Mouse (Mus musculus): Measurements from ENCODE around the gene Sfxn5. TPM values are rescaled to one million over a fixed set of nuclear protein-coding genes. Genes with fewer than 3 reads are reported as not detected.

Gene Sfxn5
- total and polyA plus RNA-seq, 3 experiments, result 1.8 to 3.0 TPM; not detected in 1

DNA sequence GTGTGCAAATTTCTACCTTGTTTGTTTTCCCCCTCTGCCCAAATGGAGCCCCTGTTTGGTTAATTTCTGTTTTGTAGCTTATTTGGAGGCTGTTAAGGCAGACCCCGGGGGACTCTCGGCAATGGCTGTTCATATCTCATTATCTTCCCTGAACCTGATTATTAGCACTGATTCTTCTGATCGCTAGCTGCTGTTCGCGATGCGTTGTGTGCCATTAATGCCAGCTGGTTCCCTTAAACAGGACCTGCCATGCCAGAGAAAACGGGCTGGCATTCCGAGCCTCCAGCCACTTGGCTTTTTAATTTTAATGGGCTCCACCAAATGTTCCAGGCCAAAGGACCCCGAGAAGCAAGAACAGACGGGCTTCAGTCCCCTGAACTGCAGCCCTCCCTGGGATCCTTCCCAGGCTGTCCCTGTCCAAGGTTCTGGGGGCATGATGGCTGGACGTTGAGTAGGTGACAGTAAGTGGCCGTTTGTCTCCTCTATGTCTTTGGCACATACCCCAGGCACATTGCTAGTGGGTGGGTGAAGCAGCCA lies 74.1 kb downstream of the Sfxn5 start:
- no peaks in the 10 kb centered on the region; a peak in 1 of 4 replicates for H3K36me3 ChIP-seq (ENCODE audit: control insufficient read depth in 1 of 2, insufficient read depth in 2 of 2, low read length in 2 of 2)
- no peak overlapping the region for H3K9ac ChIP-seq (ENCODE audit: control insufficient read depth, low read depth, low read length, poor library complexity, severe bottlenecking)
- TF ChIP-seq EP300 (IDR thresholded peaks at IDR 0.05; ENCODE audit: low read depth in 1 of 2, low read length in 2 of 2) (no peak), NELFE (IDR thresholded peaks at IDR 0.05; ENCODE audit: low read depth, low read length) (no peak), MEF2A (IDR thresholded peaks at IDR 0.05; ENCODE audit: extremely low read depth, insufficient replicate concordance, low read depth, low read length, poor library complexity, severe bottlenecking) (no peak), MAX (IDR thresholded peaks at IDR 0.05; ENCODE audit: low read length) (no peak), POLR2AphosphoS5 (IDR thresholded peaks at IDR 0.05; ENCODE audit: borderline replicate concordance, low read depth, low read length) (no peak), RAD21 (IDR thresholded peaks at IDR 0.05; ENCODE audit: low read depth, low read length) (no peak), MAZ (IDR thresholded peaks at IDR 0.05; ENCODE audit: low read depth, low read length) (no peak), GATA1 (IDR thresholded peaks at IDR 0.05; ENCODE audit: low read depth, low read length) (no peak), MYC (IDR thresholded peaks at IDR 0.05; ENCODE audit: low read depth, low read length) (no peak), POLR2AphosphoS2 (IDR thresholded peaks at IDR 0.05; ENCODE audit: low read length) (no peak), RCOR1 (IDR thresholded peaks at IDR 0.05; ENCODE audit: low read depth, low read length) (no peak), CHD2 (IDR thresholded peaks at IDR 0.05; ENCODE audit: low read length) (no peak), HCFC1 (IDR thresholded peaks at IDR 0.05; ENCODE audit: low read depth, low read length) (no peak), USF2 (IDR thresholded peaks at IDR 0.05; ENCODE audit: borderline replicate concordance in 1 of 2, insufficient read depth in 1 of 2, low read depth in 1 of 2, low read length in 2 of 2) (no peak)

GRCm38 (mm10) chr6:85255578-85255977 lies 77.6 kb downstream of the Sfxn5 start:
- H3K9me3 ChIP-seq (replicated peaks; ENCODE audit: insufficient read depth, low read length), result no peaks in the 10 kb centered on the region
- TF ChIP-seq MEF2A (IDR thresholded peaks at IDR 0.05; ENCODE audit: extremely low read depth, insufficient replicate concordance, low read depth, low read length, poor library complexity, severe bottlenecking) (no peak), MAZ (IDR thresholded peaks at IDR 0.05; ENCODE audit: low read depth, low read length) (no peak), MAFK (IDR thresholded peaks at IDR 0.05; ENCODE audit: borderline replicate concordance, low read depth, low read length) (no peak), NELFE (IDR thresholded peaks at IDR 0.05; ENCODE audit: low read depth, low read length) (no peak), POLR2AphosphoS2 (IDR thresholded peaks at IDR 0.05; ENCODE audit: low read length) (no peak), TCF12 (IDR thresholded peaks at IDR 0.05; ENCODE audit: low read depth, low read length) (no peak), ETS1 (IDR thresholded peaks at IDR 0.05; ENCODE audit: low read depth, low read length) (no peak)
- H3K27ac ChIP-seq (ENCODE audit: control insufficient read depth, low read depth, low read length), result no peak overlapping the region
- no peaks in the 10 kb centered on the region for H3K27me3 ChIP-seq (ENCODE audit: control insufficient read depth in 1 of 2, insufficient read depth in 2 of 2, low read length in 2 of 2)
- H3K79me2 ChIP-seq (ENCODE audit: control insufficient read depth, insufficient read depth, low read length, poor library complexity), result no peaks in the 10 kb centered on the region
- H3K36me3 ChIP-seq (ENCODE audit: control insufficient read depth in 1 of 2, insufficient read depth in 2 of 2, low read length in 2 of 2), result no peaks in the 10 kb centered on the region; a peak in 1 of 4 replicates
- H3K4me1 ChIP-seq (ENCODE audit: control insufficient read depth in 1 of 2, insufficient read depth in 2 of 2, low read length in 2 of 2), result peaks cover 0 to 8% of the 10 kb centered on the region in 2 experiments; a peak in 2 of 4 replicates
- H3K9ac ChIP-seq (ENCODE audit: control insufficient read depth, low read depth, low read length, poor library complexity, severe bottlenecking), result no peak overlapping the region
- no peak for DNase-seq (ENCODE audit: low read depth, low spot score)
- H3K4me3 ChIP-seq (ENCODE audit: control insufficient read depth in 1 of 2, insufficient read depth in 1 of 2, low read depth in 2 of 2, low read length in 2 of 2), result no peak overlapping the region

More for the DNA sequence above, 74.1 kb downstream of the Sfxn5 start:
- no peak overlapping the region for H3K4me3 ChIP-seq (ENCODE audit: control insufficient read depth in 1 of 2, insufficient read depth in 1 of 2, low read depth in 2 of 2, low read length in 2 of 2)
- H3K9me3 ChIP-seq (replicated peaks; ENCODE audit: insufficient read depth, low read length), result no peaks in the 10 kb centered on the region
- no peak overlapping the region for H3K27ac ChIP-seq (ENCODE audit: control insufficient read depth, low read depth, low read length)
- peaks cover 0 to 4% of the 10 kb centered on the region in 2 experiments; a peak in 2 of 4 replicates for H3K4me1 ChIP-seq (ENCODE audit: control insufficient read depth in 1 of 2, insufficient read depth in 2 of 2, low read length in 2 of 2)
- DNase-seq (ENCODE audit: low read depth, low spot score), result no peak
- no peaks in the 10 kb centered on the region for H3K79me2 ChIP-seq (ENCODE audit: control insufficient read depth, insufficient read depth, low read length, poor library complexity)
- H3K27me3 ChIP-seq (ENCODE audit: control insufficient read depth in 1 of 2, insufficient read depth in 2 of 2, low read length in 2 of 2), result no peaks in the 10 kb centered on the region
